Mouse (Mus musculus): Measurements from ENCODE around the gene Chmp1a. TPM values are rescaled to one million over a fixed set of nuclear protein-coding genes. Genes with fewer than 3 reads are reported as not detected.

Chmp1a gene
- total and polyA plus RNA-seq, 2 experiments = 51.5 to 67.1 TPM

GRCm38 (mm10) chr8:123157888-123158465, 54.6 kb downstream of the Chmp1a start, which contains the start of gene Sult5a1:
TSS of gene Sult5a1 (minus strand) at chr8:123158315.
- peak within 1 kb of the TSS; percentile 92 for H3K27ac ChIP-seq (replicated peaks; ENCODE audit: insufficient read depth, low read depth, low read length)
- peak within 1 kb of the TSS; percentile 58 for H3K9ac ChIP-seq (ENCODE audit: low read depth, low read length)
- no peak for DNase-seq (ENCODE audit: extremely low read depth, low read depth, low spot score)
- no peak within 1 kb of the TSS for H3K4me3 ChIP-seq (ENCODE audit: insufficient read depth, low read depth, low read length)
- H3K27me3 ChIP-seq (ENCODE audit: control insufficient read depth, insufficient read depth, low read length) = no peaks in the 10 kb centered on the region
- WGBS = 57% methylated on average over 13 of the region's 13 CpGs
- no peaks in the 10 kb centered on the region for H3K36me3 ChIP-seq (ENCODE audit: control insufficient read depth, insufficient read depth, low read length)
- no peak for TF ChIP-seq POLR2A (IDR thresholded peaks at IDR 0.05; ENCODE audit: extremely low read depth, insufficient read depth, low read length)
- TF ChIP-seq CTCF (IDR thresholded peaks at IDR 0.05; ENCODE audit: low read depth, low read length) = no peak
- no peaks in the 10 kb centered on the region for H3K79me2 ChIP-seq (ENCODE audit: control insufficient read depth, insufficient read depth, low read length)
- H3K4me1 ChIP-seq (ENCODE audit: control insufficient read depth, insufficient read depth, low read length) = peaks cover 15% of the 10 kb centered on the region

GRCm38 (mm10) chr8:123156070-123156773, 56.3 kb downstream of the Chmp1a start:
- Histone ChIP-seq H3K4me1 (ENCODE audit: control insufficient read depth, insufficient read depth, low read length) (peaks cover 13% of the 10 kb centered on the region), H3K27ac (replicated peaks; ENCODE audit: insufficient read depth, low read depth, low read length) (no peak overlapping the region), H3K36me3 (ENCODE audit: control insufficient read depth, insufficient read depth, low read length) (no peaks in the 10 kb centered on the region), H3K4me3 (ENCODE audit: insufficient read depth, low read depth, low read length) (no peak overlapping the region), H3K9ac (ENCODE audit: low read depth, low read length) (no peak overlapping the region), H3K27me3 (ENCODE audit: control insufficient read depth, insufficient read depth, low read length) (no peaks in the 10 kb centered on the region), H3K79me2 (ENCODE audit: control insufficient read depth, insufficient read depth, low read length) (no peaks in the 10 kb centered on the region)
- WGBS = 98% methylated on average over 9 of the region's 9 CpGs
- DNase-seq (ENCODE audit: extremely low read depth, low read depth, low spot score) = peak; percentile 33
- no peak for TF ChIP-seq POLR2A (IDR thresholded peaks at IDR 0.05; ENCODE audit: extremely low read depth, insufficient read depth, low read length)
- TF ChIP-seq CTCF (IDR thresholded peaks at IDR 0.05; ENCODE audit: low read depth, low read length) = no peak

- H3K4me3 ChIP-seq (ENCODE audit: insufficient read depth, low read depth, low read length) = no peak overlapping the region
- H3K36me3 ChIP-seq (ENCODE audit: control insufficient read depth, insufficient read depth, low read length) = no peaks in the 10 kb centered on the region
- peaks cover 13% of the 10 kb centered on the region for H3K4me1 ChIP-seq (ENCODE audit: control insufficient read depth, insufficient read depth, low read length)
- 88% methylated on average over 5 of the region's 5 CpGs for WGBS
- DNase-seq (ENCODE audit: extremely low read depth, low read depth, low spot score) = no peak
- H3K27ac ChIP-seq (replicated peaks; ENCODE audit: insufficient read depth, low read depth, low read length) = no peak overlapping the region
- H3K79me2 ChIP-seq (ENCODE audit: control insufficient read depth, insufficient read depth, low read length) = no peaks in the 10 kb centered on the region
- H3K27me3 ChIP-seq (ENCODE audit: control insufficient read depth, insufficient read depth, low read length) = no peaks in the 10 kb centered on the region
- TF ChIP-seq POLR2A (IDR thresholded peaks at IDR 0.05; ENCODE audit: extremely low read depth, insufficient read depth, low read length) (no peak), CTCF (IDR thresholded peaks at IDR 0.05; ENCODE audit: low read depth, low read length) (peak; percentile 42)
- no peak overlapping the region for H3K9ac ChIP-seq (ENCODE audit: low read depth, low read length)
These were observed 57.4 kb downstream of the Chmp1a start for GRCm38 (mm10) chr8:123155177-123155576.

Other genes starting within 250 kb of the Chmp1a start
- 22.1 and 28.0 TPM in 2 replicates for gene Ankrd11, start 170.5 kb downstream of the Chmp1a start, total RNA-seq (2014; rRNA removed)
- gene Ankrd11, start 170.5 kb downstream of the Chmp1a start, polyA plus RNA-seq (2012; rRNA removed) = 22.7 and 28.3 TPM in 2 replicates
- 27.4 and 29.5 TPM in 2 replicates for gene Spg7, start 149.8 kb downstream of the Chmp1a start, total RNA-seq (2014; rRNA removed)
- gene Spg7, start 149.8 kb downstream of the Chmp1a start, polyA plus RNA-seq (2012; rRNA removed) = 62.4 and 81.4 TPM in 2 replicates
- gene Rpl13, start 110.4 kb downstream of the Chmp1a start, total RNA-seq (2014; rRNA removed) = 764 and 919 TPM in 2 replicates
- 634 and 769 TPM in 2 replicates for gene Rpl13, start 110.4 kb downstream of the Chmp1a start, polyA plus RNA-seq (2012; rRNA removed)
- 0.07 and 0.09 TPM in 2 replicates for gene Cpne7, start 95.4 kb downstream of the Chmp1a start, total RNA-seq (2014; rRNA removed)
- gene Cpne7, start 95.4 kb downstream of the Chmp1a start, polyA plus RNA-seq (2012; rRNA removed) = 0.09 and 0.28 TPM in 2 replicates
- 15.5 and 29.8 TPM in 2 replicates for gene Sult5a1, start 54.4 kb downstream of the Chmp1a start, total RNA-seq (2014; rRNA removed)
- gene Sult5a1, start 54.4 kb downstream of the Chmp1a start, polyA plus RNA-seq (2012; rRNA removed) = 62.7 and 154 TPM in 2 replicates
- gene Dpep1, start 26.5 kb downstream of the Chmp1a start, total RNA-seq (2014; rRNA removed) = 0.55 and 0.74 TPM in 2 replicates
- 0.45 and 1.8 TPM in 2 replicates for gene Dpep1, start 26.5 kb downstream of the Chmp1a start, polyA plus RNA-seq (2012; rRNA removed)
- 0.28 and 0.34 TPM in 2 replicates for gene Spata33, start 69 bp upstream of the Chmp1a start, total RNA-seq (2014; rRNA removed)
- 0.13 and 0.61 TPM in 2 replicates for gene Spata33, start 69 bp upstream of the Chmp1a start, polyA plus RNA-seq (2012; rRNA removed)
- 16.9 and 18.2 TPM in 2 replicates for gene Cdk10, start 12.1 kb upstream of the Chmp1a start, total RNA-seq (2014; rRNA removed)
- gene Cdk10, start 12.1 kb upstream of the Chmp1a start, polyA plus RNA-seq (2012; rRNA removed) = 29.8 and 45.1 TPM in 2 replicates
- gene Spata2l, start 23.5 kb upstream of the Chmp1a start, total RNA-seq (2014; rRNA removed) = 16.8 and 18.1 TPM in 2 replicates
- 27.3 and 41.2 TPM in 2 replicates for gene Spata2l, start 23.5 kb upstream of the Chmp1a start, polyA plus RNA-seq (2012; rRNA removed)
- 21.3 and 26.3 TPM in 2 replicates for gene Zfp276, start 41.4 kb upstream of the Chmp1a start, total RNA-seq (2014; rRNA removed)
- gene Zfp276, start 41.4 kb upstream of the Chmp1a start, polyA plus RNA-seq (2012; rRNA removed) = 17.7 and 24.5 TPM in 2 replicates
- gene Vps9d1, start 41.6 kb upstream of the Chmp1a start, total RNA-seq (2014; rRNA removed) = 5.6 and 6.6 TPM in 2 replicates
- gene Vps9d1, start 41.6 kb upstream of the Chmp1a start, polyA plus RNA-seq (2012; rRNA removed) = 40.9 and 48.8 TPM in 2 replicates
- 0.94 and 1.8 TPM in 2 replicates for gene Fanca, start 105.8 kb upstream of the Chmp1a start, total RNA-seq (2014; rRNA removed)
- 0.88 and 1.1 TPM in 2 replicates for gene Fanca, start 105.8 kb upstream of the Chmp1a start, polyA plus RNA-seq (2012; rRNA removed)
- gene Spire2, start 120.0 kb upstream of the Chmp1a start, total RNA-seq (2014; rRNA removed) = under 0.01 and 0.07 TPM in 2 replicates
- gene Spire2, start 120.0 kb upstream of the Chmp1a start, polyA plus RNA-seq (2012; rRNA removed) = 0.13 TPM in 1 of 2 replicates, not detected in the other
- 86.7 and 94.3 TPM in 2 replicates for gene Tcf25, start 161.0 kb upstream of the Chmp1a start, total RNA-seq (2014; rRNA removed)
- 83.8 and 117 TPM in 2 replicates for gene Tcf25, start 161.0 kb upstream of the Chmp1a start, polyA plus RNA-seq (2012; rRNA removed)
- not detected in 2 replicates for gene Mc1r, start 194.3 kb upstream of the Chmp1a start, total RNA-seq (2014; rRNA removed)
- not detected in 2 replicates for gene Mc1r, start 194.3 kb upstream of the Chmp1a start, polyA plus RNA-seq (2012; rRNA removed)
- 0.67 TPM in 1 of 2 replicates, not detected in the other for gene Tubb3, start 198.7 kb upstream of the Chmp1a start, total RNA-seq (2014; rRNA removed)
- gene Tubb3, start 198.7 kb upstream of the Chmp1a start, polyA plus RNA-seq (2012; rRNA removed) = not detected in 2 replicates
- 20.5 and 20.6 TPM in 2 replicates for gene Def8, start 210.8 kb upstream of the Chmp1a start, total RNA-seq (2014; rRNA removed)
- gene Def8, start 210.8 kb upstream of the Chmp1a start, polyA plus RNA-seq (2012; rRNA removed) = 32.2 and 33.5 TPM in 2 replicates

Measured in liver, adult 2 months (tissue).